15 mouse cellular contexts compared by ENCODE assay signal in genomic region chr5:124259133-124259532, GRCm38 (mm10). TPM values are rescaled to one million over a fixed set of nuclear protein-coding genes. Genes with fewer than 3 reads are reported as not detected.
DNase-seq lines count a peak whose midpoint lies in the region; ATAC-seq and TF ChIP-seq lines count a peak whose summit lies in the region.
"Had no signal": no experiment of that assay in that cellular context is flagged by ENCODE, and none has a peak within 500 bp of the region (broad histone marks: within the 10 kb centered on the region; RNA-seq: fewer than 3 reads in every experiment).

No protein-coding gene starts in this region.

- peak; percentile 24 for DNase-seq in kidney, postnatal 0 days (ENCODE audit: low spot score)
- peak; percentile 23 for DNase-seq in thymus, postnatal 4 days
- DNase-seq in thymus, postnatal 14 days, result no peak
- no peak for DNase-seq in spleen, postnatal 4 days (ENCODE audit: low spot score in 2 of 2)
- no peak for DNase-seq in cerebellum, adult 8-10 months
- DNase-seq: adrenal gland, adult 2 months; kidney, postnatal 14 days; layer of hippocampus, postnatal 36 days; right cerebral cortex, adult 18-20 months had no signal

- 70% methylated on average over 2 of the region's 2 CpGs for WGBS in kidney, postnatal 0 days
- WGBS in kidney, embryonic 15.5 days, result 53% methylated on average over 2 of the region's 2 CpGs

- ATAC-seq in kidney, postnatal 0 days (replicated peaks; ENCODE audit: low FRiP score, low read depth), result no peak
- ATAC-seq in kidney, embryonic 15.5 days (replicated peaks; ENCODE audit: low FRiP score), result no peak

- no peak overlapping the region for H3K27ac ChIP-seq in kidney, postnatal 0 days
- no peak overlapping the region for H3K27ac ChIP-seq in kidney, embryonic 15.5 days
- H3K27ac ChIP-seq in cortical plate, adult 2 months (ENCODE audit: insufficient read depth, low read length), result no peak overlapping the region
- H3K27ac ChIP-seq: hindbrain, embryonic 15.5 days; limb, embryonic 15.5 days had no signal

- H3K4me3 ChIP-seq in kidney, postnatal 0 days (replicated peaks; ENCODE audit: low read depth, low read length), result no peak overlapping the region
- H3K4me3 ChIP-seq in kidney, embryonic 15.5 days (replicated peaks), result no peak overlapping the region
- no peak overlapping the region for H3K4me3 ChIP-seq in cortical plate, adult 2 months (ENCODE audit: insufficient read depth, low read length)
- H3K4me3 ChIP-seq: heart, embryonic 12.5 days; hindbrain, embryonic 15.5 days; limb, embryonic 15.5 days had no signal

- TF ChIP-seq CTCF in kidney, postnatal 0 days (IDR thresholded peaks at IDR 0.05; ENCODE audit: low read depth), result peak; percentile 52
- 0 out of 2 replicates have a peak, but pooled peaks have one; percentile 12 for TF ChIP-seq CTCF in cortical plate, adult 2 months (IDR thresholded peaks at IDR 0.05; ENCODE audit: extremely low read depth, insufficient read depth, low read length)

- H3K36me3 ChIP-seq in kidney, postnatal 0 days (ENCODE audit: insufficient read depth, low read length), result 0 out of 2 replicates have a peak, but pooled peaks cover 17% of the 10 kb centered on the region
- H3K36me3 ChIP-seq in kidney, embryonic 15.5 days, result peaks cover 81% of the 10 kb centered on the region

- H3K4me1 ChIP-seq in kidney, postnatal 0 days (replicated peaks; ENCODE audit: insufficient read depth, low read length), result no peaks in the 10 kb centered on the region
- no peaks in the 10 kb centered on the region for H3K4me1 ChIP-seq in kidney, embryonic 15.5 days
- H3K4me1 ChIP-seq in cortical plate, adult 2 months (ENCODE audit: control insufficient read depth, insufficient read depth, low read length), result no peaks in the 10 kb centered on the region; the same call in 1 of the 2 replicates
- H3K4me1 ChIP-seq: heart, embryonic 12.5 days; hindbrain, embryonic 15.5 days; limb, embryonic 15.5 days had no signal

- no peaks in the 10 kb centered on the region for H3K9me3 ChIP-seq in kidney, postnatal 0 days (replicated peaks; ENCODE audit: low read length)
- H3K9me3 ChIP-seq in kidney, embryonic 15.5 days (replicated peaks), result no peaks in the 10 kb centered on the region
- H3K9me3 ChIP-seq: hindbrain, embryonic 15.5 days; limb, embryonic 15.5 days had no signal

- H3K4me2 ChIP-seq in kidney, postnatal 0 days (ENCODE audit: low read length), result no peak overlapping the region
- H3K4me2 ChIP-seq in kidney, embryonic 15.5 days, result no peak overlapping the region
- H3K4me2 ChIP-seq: heart, embryonic 12.5 days; hindbrain, embryonic 15.5 days; limb, embryonic 15.5 days had no signal

- no peak for TF ChIP-seq POLR2A in cortical plate, adult 2 months (IDR thresholded peaks at IDR 0.05; ENCODE audit: extremely low read depth, insufficient read depth, low read length)

- H3K9ac ChIP-seq in kidney, postnatal 0 days (ENCODE audit: low read depth, low read length), result no peak overlapping the region
- H3K9ac ChIP-seq in kidney, embryonic 15.5 days, result no peak overlapping the region
- H3K9ac ChIP-seq: heart, embryonic 12.5 days; hindbrain, embryonic 15.5 days; limb, embryonic 15.5 days had no signal

- no peaks in the 10 kb centered on the region for H3K27me3 ChIP-seq in kidney, postnatal 0 days (ENCODE audit: insufficient read depth, low read length)
- no peaks in the 10 kb centered on the region for H3K27me3 ChIP-seq in kidney, embryonic 15.5 days
- H3K27me3 ChIP-seq: heart, embryonic 12.5 days; hindbrain, embryonic 15.5 days; limb, embryonic 15.5 days; megakaryocyte, embryonic 14.5 days had no signal

RNA-seq across cellular contexts. Expression of gene Pitpnm2, which starts 9.6 kb away (rescaled TPM):
- polyA plus RNA-seq in kidney, postnatal 0 days (2015; fragmentation: Nextera tagmentation; extraction: Ambion mirVana), result 3.0 and 3.1 TPM in 2 replicates
- polyA plus RNA-seq in kidney, embryonic 15.5 days (2015; fragmentation: Nextera tagmentation; extraction: Ambion mirVana), result 3.5 and 3.6 TPM in 2 replicates
- 178 and 196 TPM in 2 replicates for polyA plus RNA-seq in cortical plate, adult 2 months (2012; rRNA removed)

Comparison
In these comparisons a context has a peak if more than half of its experiments do, and no peak if none do; other contexts are left out.
1. DNase-seq: peak in kidney, postnatal 0 days (single experiment) and thymus, postnatal 4 days (single experiment); none in thymus, postnatal 14 days (single experiment), spleen, postnatal 4 days (0 of 2) and cerebellum, adult 8-10 months (single experiment).
2. RNA of gene Pitpnm2, which starts 9.6 kb away (polyA plus RNA-seq): 178 to 196 TPM in cortical plate, adult 2 months; 3.5 to 3.6 TPM in kidney, embryonic 15.5 days and 3.0 to 3.1 TPM in kidney, postnatal 0 days; every median in the first group is over 10 times any median in the second.